Mouse (Mus musculus): ENCODE data around the gene Snx29. TPM values are rescaled to one million over a fixed set of nuclear protein-coding genes. Genes with fewer than 3 reads are reported as not detected.
"Not testable (repeated sequence)": the region's sequence is repeated elsewhere in the genome, so short reads cannot be mapped to it uniquely, and the experiment has no call there.

The Snx29 gene
- polyA plus RNA-seq, 1 experiment from 2014 or later: 13.0 TPM

GRCm38 (mm10) chr16:11420311-11421080 lies 97.8 kb downstream of the Snx29 start:
- Histone ChIP-seq H3K27ac (no peak overlapping the region), H3K27me3 (no peaks in the 10 kb centered on the region), H3K9me3 (replicated peaks) (no peaks in the 10 kb centered on the region), H3K9ac (no peak overlapping the region), H3K36me3 (ENCODE audit: poor library complexity, severe bottlenecking) (peaks cover 5% of the 10 kb centered on the region; the same call in 1 of the 2 replicates), H3K4me3 (no peak overlapping the region), H3K4me2 (no peak overlapping the region), H3K4me1 (no peaks in the 10 kb centered on the region)
- ATAC-seq: no peak
- 87% methylated on average over 12 of the region's 12 CpGs for WGBS

- no peak for ATAC-seq
- H3K4me1 ChIP-seq: no peaks in the 10 kb centered on the region
- H3K27me3 ChIP-seq: no peaks in the 10 kb centered on the region
- no peak overlapping the region for H3K4me2 ChIP-seq
- no peak overlapping the region for H3K27ac ChIP-seq
- WGBS: 96% methylated on average over 1 of the region's 1 CpGs
- H3K9ac ChIP-seq: no peak overlapping the region
- H3K36me3 ChIP-seq (ENCODE audit: poor library complexity, severe bottlenecking): peaks cover 5% of the 10 kb centered on the region; the same call in 1 of the 2 replicates
- no peaks in the 10 kb centered on the region for H3K9me3 ChIP-seq (replicated peaks)
- H3K4me3 ChIP-seq: no peak overlapping the region
Measured at GRCm38 (mm10) chr16:11422165-11422564, 99.5 kb downstream of the Snx29 start.

- Histone ChIP-seq H3K9me3 (replicated peaks) (no peaks in the 10 kb centered on the region), H3K36me3 (ENCODE audit: poor library complexity, severe bottlenecking) (peaks cover 5% of the 10 kb centered on the region; the same call in 1 of the 2 replicates), H3K27me3 (no peaks in the 10 kb centered on the region), H3K9ac (no peak overlapping the region), H3K4me2 (no peak overlapping the region), H3K27ac (no peak overlapping the region), H3K4me3 (no peak overlapping the region), H3K4me1 (no peaks in the 10 kb centered on the region)
- no peak for ATAC-seq
- WGBS: 92% methylated on average over 2 of the region's 2 CpGs
Measured at GRCm38 (mm10) chr16:11422889-11423610, 100.3 kb downstream of the Snx29 start.

GRCm38 (mm10) chr16:11423611-11424297 lies 101.0 kb downstream of the Snx29 start:
- H3K4me1 ChIP-seq; H3K9ac ChIP-seq; H3K27ac ChIP-seq; H3K9me3 ChIP-seq (replicated peaks); H3K4me2 ChIP-seq; H3K36me3 ChIP-seq (ENCODE audit: poor library complexity, severe bottlenecking); H3K4me3 ChIP-seq; H3K27me3 ChIP-seq; ATAC-seq: not testable (repeated sequence)
- 100% methylated on average over 2 of the region's 2 CpGs for WGBS

GRCm38 (mm10) chr16:11424568-11425145 lies 101.9 kb downstream of the Snx29 start:
- no peaks in the 10 kb centered on the region for H3K27me3 ChIP-seq
- no peaks in the 10 kb centered on the region for H3K4me1 ChIP-seq
- H3K9me3 ChIP-seq (replicated peaks): no peaks in the 10 kb centered on the region
- H3K36me3 ChIP-seq (ENCODE audit: poor library complexity, severe bottlenecking): peaks cover 5% of the 10 kb centered on the region; the same call in 1 of the 2 replicates
- no peak overlapping the region for H3K27ac ChIP-seq
- no peak overlapping the region for H3K4me3 ChIP-seq
- WGBS: 83% methylated on average over 9 of the region's 9 CpGs
- H3K4me2 ChIP-seq: no peak overlapping the region
- H3K9ac ChIP-seq: no peak overlapping the region
- ATAC-seq: no peak

GRCm38 (mm10) chr16:11425279-11425678 lies 102.6 kb downstream of the Snx29 start:
- Histone ChIP-seq H3K4me1 (no peaks in the 10 kb centered on the region), H3K27ac (no peak overlapping the region), H3K9me3 (replicated peaks) (no peaks in the 10 kb centered on the region), H3K4me3 (no peak overlapping the region), H3K36me3 (ENCODE audit: poor library complexity, severe bottlenecking) (peaks cover 5% of the 10 kb centered on the region; the same call in 1 of the 2 replicates), H3K9ac (no peak overlapping the region), H3K4me2 (no peak overlapping the region), H3K27me3 (no peaks in the 10 kb centered on the region)
- no peak for ATAC-seq
- 66% methylated on average over 7 of the region's 7 CpGs for WGBS

- Histone ChIP-seq H3K27ac (no peak overlapping the region), H3K9ac (no peak overlapping the region), H3K4me2 (no peak overlapping the region), H3K36me3 (ENCODE audit: poor library complexity, severe bottlenecking) (no peaks in the 10 kb centered on the region), H3K27me3 (no peaks in the 10 kb centered on the region), H3K4me1 (no peaks in the 10 kb centered on the region), H3K9me3 (replicated peaks) (no peaks in the 10 kb centered on the region), H3K4me3 (no peak overlapping the region)
- ATAC-seq: no peak
- 86% methylated on average over 8 of the region's 8 CpGs for WGBS
Measured at GRCm38 (mm10) chr16:11426810-11427537, 104.3 kb downstream of the Snx29 start.

- WGBS: 93% methylated on average over 3 of the region's 3 CpGs
- Histone ChIP-seq H3K9ac (no peak overlapping the region), H3K4me2 (no peak overlapping the region), H3K27ac (no peak overlapping the region), H3K4me3 (no peak overlapping the region), H3K36me3 (ENCODE audit: poor library complexity, severe bottlenecking) (no peaks in the 10 kb centered on the region), H3K9me3 (replicated peaks) (no peaks in the 10 kb centered on the region), H3K27me3 (no peaks in the 10 kb centered on the region), H3K4me1 (no peaks in the 10 kb centered on the region)
- ATAC-seq: no peak
Measured at GRCm38 (mm10) chr16:11429784-11430183, 107.1 kb downstream of the Snx29 start.

GRCm38 (mm10) chr16:11430520-11430919 lies 107.8 kb downstream of the Snx29 start:
- Histone ChIP-seq H3K9ac (no peak overlapping the region), H3K4me2 (no peak overlapping the region), H3K27me3 (no peaks in the 10 kb centered on the region), H3K27ac (no peak overlapping the region), H3K4me1 (no peaks in the 10 kb centered on the region), H3K36me3 (ENCODE audit: poor library complexity, severe bottlenecking) (no peaks in the 10 kb centered on the region), H3K4me3 (no peak overlapping the region), H3K9me3 (replicated peaks) (no peaks in the 10 kb centered on the region)
- WGBS: 86% methylated on average over 6 of the region's 6 CpGs
- ATAC-seq: no peak

GRCm38 (mm10) chr16:11433779-11434178 lies 111.1 kb downstream of the Snx29 start:
- no peak overlapping the region for H3K4me2 ChIP-seq
- H3K4me1 ChIP-seq: no peaks in the 10 kb centered on the region
- H3K36me3 ChIP-seq (ENCODE audit: poor library complexity, severe bottlenecking): no peaks in the 10 kb centered on the region
- no peak overlapping the region for H3K9ac ChIP-seq
- H3K27ac ChIP-seq: no peak overlapping the region
- H3K27me3 ChIP-seq: no peaks in the 10 kb centered on the region
- H3K9me3 ChIP-seq (replicated peaks): no peaks in the 10 kb centered on the region
- H3K4me3 ChIP-seq: no peak overlapping the region
- ATAC-seq: no peak

- no peaks in the 10 kb centered on the region for H3K27me3 ChIP-seq
- no peak overlapping the region for H3K4me2 ChIP-seq
- ATAC-seq: no peak
- WGBS: 85% methylated on average over 3 of the region's 3 CpGs
- H3K4me3 ChIP-seq: no peak overlapping the region
- no peak overlapping the region for H3K27ac ChIP-seq
- H3K4me1 ChIP-seq: no peaks in the 10 kb centered on the region
- no peaks in the 10 kb centered on the region for H3K9me3 ChIP-seq (replicated peaks)
- no peak overlapping the region for H3K9ac ChIP-seq
- no peaks in the 10 kb centered on the region for H3K36me3 ChIP-seq (ENCODE audit: poor library complexity, severe bottlenecking)
Measured at GRCm38 (mm10) chr16:11437641-11438040, 114.9 kb downstream of the Snx29 start.

All from forebrain, embryonic 13.5 days (tissue).